In genomic region chr2:152817596-152818291, GRCm38 (mm10) we compare ENCODE assay signal across 8 mouse cellular contexts. TPM values are rescaled to one million over a fixed set of nuclear protein-coding genes. Genes with fewer than 3 reads are reported as not detected.
DNase-seq lines count a peak whose midpoint lies in the region; ATAC-seq and TF ChIP-seq lines count a peak whose summit lies in the region.

No protein-coding gene starts in this region.

- H3K36me3 ChIP-seq in neural tube, embryonic 13.5 days, result peaks cover 28% of the 10 kb centered on the region
- H3K36me3 ChIP-seq in forebrain, embryonic 15.5 days, result peaks cover 7% of the 10 kb centered on the region
- H3K36me3 ChIP-seq in intestine, postnatal 0 days (ENCODE audit: control insufficient read depth, insufficient read depth), result peaks cover 12% of the 10 kb centered on the region; the same call in 1 of the 2 replicates

- H3K27ac ChIP-seq in neural tube, embryonic 13.5 days (replicated peaks), result peak overlapping the region; percentile 39; the same call in 1 of the 2 replicates
- H3K27ac ChIP-seq in forebrain, embryonic 15.5 days (replicated peaks), result peak overlapping the region; percentile 32
- peak overlapping the region; percentile 11 for H3K27ac ChIP-seq in intestine, postnatal 0 days (ENCODE audit: low read depth, low read length)

- no peaks in the 10 kb centered on the region for H3K27me3 ChIP-seq in neural tube, embryonic 13.5 days
- no peaks in the 10 kb centered on the region for H3K27me3 ChIP-seq in forebrain, embryonic 15.5 days
- no peaks in the 10 kb centered on the region for H3K27me3 ChIP-seq in intestine, postnatal 0 days (replicated peaks; ENCODE audit: control insufficient read depth, insufficient read depth, low read length)

- peak overlapping the region; percentile 18; the same call in 1 of the 2 replicates for H3K9ac ChIP-seq in neural tube, embryonic 13.5 days
- no peak overlapping the region for H3K9ac ChIP-seq in forebrain, embryonic 15.5 days (replicated peaks)
- no peak overlapping the region for H3K9ac ChIP-seq in intestine, postnatal 0 days (ENCODE audit: low read depth, low read length)

- ATAC-seq in neural tube, embryonic 13.5 days (ENCODE audit: low read depth), result 0 out of 2 replicates have a peak, but pooled peaks have one; percentile 33
- ATAC-seq in cerebellum, adult (ENCODE audit: insufficient number of reproducible peaks, low FRiP score, low TSS enrichment), result peak; percentile 73
- peak; percentile 78 for ATAC-seq in forebrain, embryonic 15.5 days (replicated peaks)
- no peak for ATAC-seq in intestine, postnatal 0 days
- ATAC-seq in activated CD4-positive, CD25-positive, alpha-beta regulatory T cell, adult 4 months, result no peak

- H3K4me3 ChIP-seq in neural tube, embryonic 13.5 days, result no peak overlapping the region
- no peak overlapping the region for H3K4me3 ChIP-seq in forebrain, embryonic 15.5 days
- no peak overlapping the region for H3K4me3 ChIP-seq in intestine, postnatal 0 days (ENCODE audit: low read depth, low read length)

- WGBS in neural tube, embryonic 13.5 days, result 38% methylated on average over 6 of the region's 6 CpGs
- WGBS in forebrain, embryonic 15.5 days, result 31% methylated on average over 6 of the region's 6 CpGs
- WGBS in intestine, postnatal 0 days, result 22% methylated on average over 6 of the region's 6 CpGs

- TF ChIP-seq CTCF in intestine, postnatal 0 days (IDR thresholded peaks at IDR 0.05; ENCODE audit: low read depth), result no peak

- peak overlapping the region; percentile 6; the same call in 1 of the 2 replicates for H3K4me2 ChIP-seq in neural tube, embryonic 13.5 days
- no peak overlapping the region for H3K4me2 ChIP-seq in forebrain, embryonic 15.5 days (replicated peaks)
- no peak overlapping the region for H3K4me2 ChIP-seq in intestine, postnatal 0 days (replicated peaks; ENCODE audit: low read depth)

- H3K9me3 ChIP-seq in neural tube, embryonic 13.5 days, result no peaks in the 10 kb centered on the region
- no peaks in the 10 kb centered on the region for H3K9me3 ChIP-seq in forebrain, embryonic 15.5 days
- no peaks in the 10 kb centered on the region for H3K9me3 ChIP-seq in intestine, postnatal 0 days (ENCODE audit: control insufficient read depth)

- no peak for DNase-seq in neural tube, embryonic 10.5 days (ENCODE audit: extremely low spot score, low spot score)
- peak; percentile 55 for DNase-seq in lung, postnatal 14 days
- DNase-seq in adipocyte (ENCODE audit: low spot score), result no peak

- H3K4me1 ChIP-seq in neural tube, embryonic 13.5 days (replicated peaks), result peaks cover 80% of the 10 kb centered on the region
- H3K4me1 ChIP-seq in forebrain, embryonic 15.5 days, result peaks cover 47% of the 10 kb centered on the region
- peaks cover 21% of the 10 kb centered on the region for H3K4me1 ChIP-seq in intestine, postnatal 0 days (replicated peaks; ENCODE audit: control insufficient read depth, insufficient read depth, low read length)

RNA-seq across cellular contexts. Expression of gene Bcl2l1, which starts 13.8 kb away (rescaled TPM):
- 151 and 153 TPM in 2 replicates for polyA plus RNA-seq in neural tube, embryonic 13.5 days (2015; fragmentation: Nextera tagmentation; extraction: Ambion mirVana)
- polyA plus RNA-seq in forebrain, embryonic 15.5 days (2015; fragmentation: Nextera tagmentation; extraction: Ambion mirVana), result 179 and 183 TPM in 2 replicates
- polyA plus RNA-seq in intestine, postnatal 0 days (2015; fragmentation: Nextera tagmentation; extraction: Ambion mirVana), result 58.5 and 62.5 TPM in 2 replicates
- 10 to 100 TPM; 52.4 to 59.9 TPM for polyA plus RNA-seq in activated CD4-positive, CD25-positive, alpha-beta regulatory T cell, adult 4 months (2017; shearing (Covaris generic))

RNA-seq across cellular contexts. Expression of gene Tpx2, which starts 30.0 kb away (rescaled TPM):
- 15.1 and 21.3 TPM in 2 replicates for polyA plus RNA-seq in neural tube, embryonic 13.5 days (2015; fragmentation: Nextera tagmentation; extraction: Ambion mirVana)
- 50.6 and 51.1 TPM in 2 replicates for polyA plus RNA-seq in forebrain, embryonic 15.5 days (2015; fragmentation: Nextera tagmentation; extraction: Ambion mirVana)
- 15.3 and 16.1 TPM in 2 replicates for polyA plus RNA-seq in intestine, postnatal 0 days (2015; fragmentation: Nextera tagmentation; extraction: Ambion mirVana)
- 10 to 100 TPM; 21.3 to 23.3 TPM for polyA plus RNA-seq in activated CD4-positive, CD25-positive, alpha-beta regulatory T cell, adult 4 months (2017; shearing (Covaris generic))

Comparison
In these comparisons a context has a peak if more than half of its experiments do, and no peak if none do; other contexts are left out.
1. ATAC-seq: peak in neural tube, embryonic 13.5 days (single experiment), cerebellum, adult (single experiment) and forebrain, embryonic 15.5 days (single experiment); none in intestine, postnatal 0 days (single experiment) and activated CD4-positive, CD25-positive, alpha-beta regulatory T cell, adult 4 months (single experiment).
2. Peak in every context shown above with its lines, with median percentiles within 50 percentile points of each other: H3K27ac ChIP-seq.